Mouse (Mus musculus) left cerebral cortex, postnatal 25 days (tissue): ENCODE measurements around the gene Scamp2. TPM values are rescaled to one million over a fixed set of nuclear protein-coding genes. Genes with fewer than 3 reads are reported as not detected.

Experiments used
- DNase-seq, 2 experiments: peaks; one replicate each; pipeline ENCODE4 v3.0.0; 2022; ENCODE audit warnings: low spot score in 2 of 2, mixed read lengths in 1 of 2
- intact Hi-C: fragments of 180-260 bp; cut with DNase I; formaldehyde crosslinking; loops from one replicate; pipeline ENCODE4 v1.15.1; 2025
- total RNA-seq, 2 experiments: library from RNA; stranded (reverse); gene quantifications; 2 replicates each; pipeline ENCODE4 v1.2.3; 2021

The Scamp2 gene
- total RNA-seq, 2 experiments from 2014 or later, result 22.5 to 25.6 TPM

DNA sequence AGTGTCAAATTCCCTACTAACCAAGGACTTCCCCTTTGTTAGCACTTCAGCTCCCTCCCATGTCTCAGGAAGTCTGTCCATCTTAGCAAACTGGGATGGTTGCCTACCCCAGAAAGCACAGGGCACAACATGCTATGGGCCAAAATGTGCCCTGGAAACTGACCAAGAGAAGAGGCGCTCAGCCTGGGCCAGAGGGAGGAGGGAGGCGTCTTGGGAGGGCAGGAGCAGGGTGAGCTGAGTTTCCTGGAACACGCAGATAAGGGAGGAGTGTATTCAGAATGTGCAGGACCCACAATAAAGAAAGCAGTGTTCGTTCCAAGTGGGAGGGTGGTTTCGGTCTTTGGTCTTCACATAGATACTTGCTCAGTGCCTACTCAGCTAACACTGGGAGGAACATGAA, 13.5 kb upstream of the Scamp2 start:
- DNase-seq, result no peak
- intact Hi-C loops, result no loop called here

DNA sequence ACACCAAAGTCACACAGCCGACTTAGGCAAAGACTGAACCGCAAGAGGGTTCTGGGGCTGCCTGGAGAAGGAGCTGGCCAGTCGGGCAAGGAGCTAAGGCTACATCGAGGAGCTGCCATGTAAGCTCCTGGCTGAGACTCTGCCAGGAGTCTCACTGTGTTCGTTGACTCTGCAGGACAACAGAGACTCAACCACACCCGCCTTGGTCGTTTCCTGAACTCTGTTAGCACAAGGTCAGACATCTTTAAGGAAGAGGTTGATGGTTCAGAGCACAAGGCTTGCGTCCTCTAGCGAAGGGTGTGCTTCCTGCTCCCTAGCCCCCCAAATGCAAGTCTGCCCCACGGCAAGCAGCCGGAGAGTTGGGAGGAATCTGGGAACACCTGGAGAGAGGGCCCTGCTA, 12.9 kb upstream of the Scamp2 start:
- intact Hi-C loops, result no loop called here
- DNase-seq, result no peak

DNA sequence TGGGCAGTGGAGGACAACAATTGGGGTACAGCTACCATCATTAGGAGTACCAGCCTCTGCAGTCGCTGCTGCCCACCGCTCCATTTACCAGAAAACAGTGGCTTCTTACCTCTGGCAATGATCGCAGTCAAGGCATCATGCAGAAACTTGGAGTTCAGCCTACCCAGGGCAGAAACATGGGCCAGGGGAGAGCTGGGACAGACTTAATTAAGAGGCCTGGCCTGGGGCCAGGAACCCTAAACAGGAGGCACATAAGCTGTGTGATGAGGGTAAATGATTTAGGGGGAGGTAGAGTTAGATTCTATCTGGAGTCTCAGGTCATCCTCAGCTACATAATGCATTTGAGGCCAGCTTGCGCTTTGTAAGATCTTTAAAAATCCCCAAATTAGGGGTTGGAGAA, 11.6 kb upstream of the Scamp2 start:
- intact Hi-C loops, result no loop called here
- DNase-seq, result no peak

DNA sequence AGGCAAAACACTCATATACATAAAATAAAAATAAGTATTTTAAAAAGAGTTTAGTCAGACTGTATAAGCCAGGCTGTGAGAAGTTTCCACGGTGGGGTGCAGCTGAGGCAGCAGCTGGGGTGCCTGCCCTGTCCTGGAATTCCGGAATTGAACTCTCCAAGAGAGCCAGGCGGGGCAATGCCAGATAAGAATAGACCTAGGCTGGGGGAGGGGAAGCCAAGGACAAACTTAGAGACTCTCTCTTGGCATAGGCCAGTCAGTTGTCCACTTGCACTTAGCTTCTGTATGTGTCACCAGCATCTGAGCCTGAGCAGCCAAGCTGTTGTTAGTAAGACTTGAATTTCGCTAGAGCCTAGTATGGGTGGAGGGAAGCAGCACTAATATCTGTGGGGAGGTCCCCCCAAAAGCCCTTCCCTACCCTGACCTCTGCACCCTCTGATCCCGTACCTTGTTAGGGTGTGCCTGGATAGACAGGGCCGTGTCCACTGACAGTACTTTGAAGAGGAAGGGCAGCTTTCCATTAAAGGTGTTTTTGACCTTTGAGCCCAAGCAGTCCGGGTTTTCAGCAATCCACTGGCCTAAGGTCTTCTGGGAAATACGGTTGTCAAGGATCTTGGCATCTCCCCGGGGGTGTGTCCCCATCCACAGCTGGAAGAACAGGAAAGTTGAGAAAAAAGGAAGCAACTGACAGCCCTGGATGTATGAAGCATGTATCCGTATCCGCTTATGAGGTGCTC, 10.4 kb upstream of the Scamp2 start:
- DNase-seq, result no peak
- intact Hi-C loops, result no loop called here

DNA sequence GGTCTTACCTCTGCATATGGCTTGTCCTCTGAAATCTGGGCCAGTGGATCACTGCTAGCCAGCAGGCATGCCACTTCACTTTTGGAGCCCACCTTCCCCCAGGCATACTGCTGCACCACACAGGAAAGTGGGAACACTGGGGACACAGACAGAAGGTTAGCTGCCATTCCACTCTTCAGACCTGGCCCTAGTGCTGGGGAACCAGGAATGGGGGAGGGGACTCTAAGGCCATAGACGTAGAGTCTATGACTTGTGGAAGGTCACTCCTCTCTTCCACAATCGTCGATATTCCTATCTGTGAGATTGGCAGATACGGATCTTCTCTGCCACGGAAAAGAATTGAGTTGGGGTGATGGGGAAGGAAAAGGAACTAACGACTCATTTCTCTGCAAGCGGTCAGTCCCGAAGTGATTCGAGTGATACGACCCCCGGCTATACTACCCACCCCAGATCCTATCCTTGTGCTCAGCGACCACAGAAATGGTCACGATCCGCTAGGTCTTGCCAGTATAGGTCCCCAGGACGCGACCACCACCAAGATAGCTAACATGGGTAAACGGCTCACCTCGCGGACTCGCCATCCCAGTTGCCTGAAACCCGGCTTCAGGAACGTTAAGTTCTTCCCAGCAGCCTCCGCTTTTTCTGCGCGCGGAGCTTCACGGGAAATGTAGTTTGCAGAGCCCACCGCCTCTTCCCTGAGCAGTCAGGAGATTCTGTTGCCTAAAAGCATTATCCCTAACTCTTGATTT, 8.4 kb upstream of the Scamp2 start, which contains the start of gene Mpi:
Mpi (minus strand) TSS at position 625 of the 749 bp plus-strand sequence.
- intact Hi-C loops, result no loop called here
- DNase-seq, result peak; percentile 78 to 88

DNA sequence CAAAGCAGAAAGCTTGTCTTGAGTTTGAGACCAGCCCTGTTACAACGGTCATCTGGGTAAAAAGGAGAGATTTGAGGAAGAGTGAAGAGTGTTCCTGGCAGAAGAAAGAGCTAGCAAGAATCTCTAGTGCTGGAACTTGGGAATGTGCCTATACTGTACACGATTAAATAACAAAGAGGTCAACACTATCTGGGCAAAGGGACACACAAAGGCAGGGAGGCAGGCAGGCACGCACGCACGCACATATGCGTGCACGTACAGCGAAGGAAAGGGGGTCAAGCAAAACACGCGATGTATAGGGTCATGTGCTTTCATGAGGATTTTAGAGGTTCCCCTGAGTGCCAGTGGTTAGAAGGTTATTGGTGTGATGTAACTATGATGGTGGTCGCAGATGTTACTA, 7.6 kb upstream of the Scamp2 start:
- intact Hi-C loops, result no loop called here
- no peak for DNase-seq

DNA sequence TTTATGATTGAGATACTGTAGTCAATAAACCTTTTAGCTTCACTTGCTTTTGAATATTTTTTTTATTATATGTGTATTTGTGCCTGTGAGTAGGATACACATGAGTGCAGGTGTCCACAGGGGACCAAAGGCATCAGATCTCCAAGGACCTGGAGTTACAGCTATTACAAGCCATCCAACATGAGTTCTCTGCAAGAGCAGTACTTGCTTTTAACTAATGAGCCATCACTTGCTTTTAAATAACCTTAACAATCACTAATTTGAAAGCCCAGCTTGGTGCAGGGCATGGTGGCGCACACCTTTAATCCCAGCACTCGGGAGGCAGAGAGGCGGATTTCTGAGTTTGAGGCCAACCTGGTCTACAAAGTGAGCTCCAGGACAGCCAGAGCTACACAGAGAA, 6.0 kb upstream of the Scamp2 start:
- intact Hi-C loops, result no loop called here
- no peak for DNase-seq

DNA sequence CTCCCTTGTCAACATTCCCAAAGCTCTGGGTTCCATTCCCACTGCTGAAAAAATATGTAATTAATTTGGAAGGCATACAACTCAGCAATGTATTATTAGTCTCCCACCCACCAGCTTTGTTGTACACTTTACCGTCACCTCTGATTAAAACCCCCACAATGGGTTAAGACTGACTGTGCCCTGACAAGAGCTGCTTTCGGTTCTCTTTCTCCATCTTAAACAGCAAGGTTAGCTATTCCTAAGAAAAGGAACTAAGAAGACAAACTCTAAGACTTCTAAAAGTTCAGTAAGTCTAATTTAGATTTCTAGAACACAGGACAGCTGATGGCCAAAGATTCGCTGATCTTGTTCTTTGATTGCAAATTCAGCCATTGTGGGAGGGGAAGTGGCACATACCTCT, 3.5 kb upstream of the Scamp2 start:
- intact Hi-C loops, result no loop called here

DNA sequence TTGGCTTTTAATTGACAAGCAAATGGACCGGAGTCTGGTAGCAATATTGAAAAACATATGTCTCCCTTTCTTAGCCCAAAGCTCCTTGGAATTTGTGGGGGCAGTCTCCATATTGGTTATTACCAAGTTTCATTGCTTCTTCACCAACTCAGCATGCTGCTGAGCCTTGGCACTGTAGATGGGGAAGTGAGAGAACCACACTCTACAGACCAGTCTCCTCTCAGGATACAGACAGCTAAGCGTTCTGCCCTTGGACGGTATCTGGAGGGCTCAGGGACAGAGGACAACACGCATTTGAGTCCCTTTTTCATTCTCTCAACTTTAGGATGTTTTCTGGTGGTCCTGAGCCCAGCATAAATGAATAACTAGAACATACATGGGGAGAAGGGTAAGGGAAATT, 2.1 kb upstream of the Scamp2 start:
- no peak for DNase-seq
- intact Hi-C loops, result no loop called here

More for the DNA sequence above, 3.5 kb upstream of the Scamp2 start:
- DNase-seq, result no peak

DNA sequence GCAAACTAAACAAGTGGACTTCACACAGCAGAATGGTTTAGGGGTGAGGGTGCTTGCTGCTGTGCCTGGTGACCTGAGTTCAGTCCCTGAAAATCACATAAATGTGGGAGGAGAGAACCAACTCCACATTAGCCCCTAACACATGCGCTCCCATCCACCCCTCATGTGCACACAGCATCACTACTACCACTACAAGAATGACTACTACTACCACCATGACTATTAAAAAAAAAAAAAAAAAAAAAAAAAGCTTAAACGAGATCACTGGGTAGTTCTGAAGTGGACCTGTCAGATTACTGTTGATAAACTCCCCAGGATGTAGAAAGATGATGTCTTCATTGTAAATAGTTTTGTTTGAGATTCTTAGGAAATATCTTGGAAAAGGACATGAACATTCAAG, 1.2 kb upstream of the Scamp2 start:
- DNase-seq, result no peak
- intact Hi-C loops, result no loop called here

DNA sequence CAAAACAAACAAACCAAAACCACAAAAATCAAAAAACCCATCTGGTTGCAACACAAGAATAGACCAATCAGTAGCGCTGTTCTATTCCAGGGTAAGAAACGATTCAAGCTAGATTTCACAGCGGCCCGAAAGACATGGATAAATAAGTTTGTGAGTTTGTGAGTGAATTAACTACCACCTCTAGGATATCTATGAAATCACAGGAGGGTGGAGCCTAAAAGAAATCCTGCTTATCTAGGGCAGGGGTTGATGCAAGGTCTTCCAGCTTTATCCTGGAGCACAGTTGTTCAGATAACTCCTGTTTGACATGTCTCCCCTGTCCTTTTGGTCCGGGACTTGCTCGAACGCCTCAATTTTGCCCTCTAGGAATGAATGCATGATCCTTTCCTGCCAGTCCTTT, 480 bp upstream of the Scamp2 start:
- intact Hi-C loops, result no loop called here
- DNase-seq, result no peak

DNA sequence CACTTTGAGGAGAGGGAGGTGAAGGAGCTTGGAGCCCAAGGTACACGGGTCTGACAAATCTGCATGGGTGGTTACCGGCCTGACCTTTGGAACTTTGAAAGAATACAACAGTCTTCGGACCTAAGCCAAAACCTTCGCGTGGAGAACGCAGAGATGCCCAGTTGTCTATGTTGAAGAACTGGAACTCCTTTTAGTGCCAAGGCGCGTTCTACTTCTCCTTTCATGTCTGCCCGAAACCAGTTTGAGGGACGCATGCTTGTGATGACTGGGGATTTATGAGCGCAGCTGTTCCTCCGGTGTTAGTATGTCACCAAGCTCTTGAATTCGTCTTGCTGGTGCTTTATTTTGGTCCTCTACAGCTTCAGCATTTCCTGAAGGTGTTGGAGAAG, 962 bp downstream of the Scamp2 start:
- intact Hi-C loops, result no loop called here
- DNase-seq, result no peak

DNA sequence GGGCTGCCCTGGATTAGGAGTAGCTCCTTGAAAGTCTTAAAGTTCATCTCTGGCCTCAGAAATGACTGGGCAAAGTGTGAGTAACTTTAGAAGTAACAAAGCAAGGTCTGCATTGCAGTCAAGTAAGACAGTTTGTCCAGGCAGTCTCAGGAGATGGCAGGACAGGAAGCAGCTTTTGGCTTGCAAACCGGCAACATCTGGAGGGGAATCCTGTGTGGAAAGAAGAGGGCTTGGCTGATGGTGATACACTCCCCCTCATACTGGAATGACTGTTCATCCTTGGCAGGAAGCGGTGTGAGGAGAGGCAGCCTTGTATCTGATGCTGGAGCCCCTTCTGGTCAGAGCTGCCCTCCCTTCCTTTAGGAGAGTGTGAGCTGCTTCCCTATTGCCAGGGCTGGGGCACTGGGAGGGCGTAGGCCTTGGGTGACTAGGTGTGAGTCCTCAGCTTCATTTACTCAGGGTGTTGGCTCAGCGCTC, 2.2 kb downstream of the Scamp2 start:
- DNase-seq, result peak in 1 of 2 experiments; percentile 71
- intact Hi-C loops, result no loop called here

DNA sequence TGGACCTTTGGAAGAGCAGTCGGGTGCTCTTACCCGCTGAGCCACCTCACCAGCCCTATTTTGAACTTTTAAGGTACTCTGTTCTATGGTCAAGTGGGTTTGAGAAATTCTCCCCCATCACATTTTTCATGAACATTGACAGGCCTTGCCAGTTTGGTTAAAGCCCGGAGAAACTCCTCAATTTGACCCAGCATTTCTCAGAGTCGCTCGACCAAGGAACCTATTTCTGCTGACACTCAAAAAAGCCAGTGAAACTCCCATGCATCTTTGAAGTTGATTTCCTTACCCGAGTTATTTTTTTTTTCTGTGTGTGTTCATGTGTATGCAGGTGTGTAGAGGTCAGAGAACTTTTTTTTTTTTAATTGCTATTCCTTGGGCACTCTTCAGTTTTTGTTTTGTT, 3.9 kb downstream of the Scamp2 start:
- DNase-seq, result no peak
- intact Hi-C loops, result no loop called here

DNA sequence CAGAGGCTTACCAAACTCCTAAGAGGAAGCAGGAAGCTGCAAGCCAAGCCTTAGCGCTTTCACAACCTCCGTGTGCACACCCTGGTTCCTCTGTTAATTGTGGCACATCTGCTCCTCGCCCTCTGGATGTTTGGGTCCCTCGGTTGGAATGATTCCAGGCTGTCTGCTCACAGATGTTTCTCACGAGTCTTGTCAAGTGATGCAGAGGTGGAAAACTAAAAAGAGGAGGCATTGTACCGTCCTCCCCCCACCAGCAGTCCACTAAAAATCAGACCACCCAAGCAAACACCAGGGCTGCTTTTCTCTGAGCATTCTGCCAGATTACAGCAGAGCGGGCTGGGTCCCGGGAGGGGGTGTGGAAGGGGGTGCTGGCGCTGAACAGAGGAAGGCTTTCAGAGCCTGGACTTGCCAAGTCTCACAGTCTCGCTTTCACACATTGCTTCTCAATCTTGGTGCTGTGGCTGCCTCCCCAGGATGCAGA, 5.0 kb downstream of the Scamp2 start:
- peak; percentile 56 to 77 for DNase-seq
- intact Hi-C loops, result no loop called here

DNA sequence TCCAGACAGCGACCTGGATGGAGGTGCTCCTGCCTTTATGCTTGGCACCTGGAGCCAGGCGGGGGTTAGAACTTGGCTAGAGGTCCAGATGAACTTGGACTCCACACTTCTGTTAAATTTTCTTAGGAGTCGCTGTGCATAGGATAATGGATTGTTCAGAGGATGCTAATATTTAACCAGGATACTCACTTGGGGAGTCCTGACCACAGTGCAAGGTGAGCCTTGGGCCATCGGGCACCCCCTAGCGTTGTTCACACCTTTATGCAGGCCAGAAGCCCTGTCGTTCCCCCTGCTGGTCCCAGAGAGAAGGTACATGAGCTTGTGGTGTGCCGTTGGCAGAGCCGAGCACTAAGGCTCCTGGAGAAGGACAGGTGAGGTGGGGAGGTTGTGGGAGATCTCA, 6.1 kb downstream of the Scamp2 start:
- DNase-seq, result no peak
- intact Hi-C loops, result no loop called here

DNA sequence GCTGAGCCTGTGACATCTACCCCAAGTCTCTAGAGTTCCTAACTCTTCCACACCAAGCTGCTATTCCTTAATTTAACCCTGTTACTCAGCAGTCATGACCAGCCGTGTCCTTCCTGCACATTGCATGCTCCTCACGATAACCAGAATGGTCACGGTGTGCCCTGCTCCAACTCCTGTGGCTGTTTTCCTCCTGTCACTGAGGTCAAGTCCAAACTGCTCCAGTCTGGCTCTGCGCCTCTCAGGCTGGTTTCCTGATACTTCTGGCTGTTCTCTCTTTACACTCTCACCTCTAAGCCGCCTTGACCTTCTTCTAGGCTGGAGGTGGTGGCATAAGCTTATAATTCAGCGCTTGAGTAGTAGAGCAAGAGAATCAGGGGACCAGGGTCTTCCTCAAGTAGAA, 7.8 kb downstream of the Scamp2 start:
- intact Hi-C loops, result no loop called here
- no peak for DNase-seq

DNA sequence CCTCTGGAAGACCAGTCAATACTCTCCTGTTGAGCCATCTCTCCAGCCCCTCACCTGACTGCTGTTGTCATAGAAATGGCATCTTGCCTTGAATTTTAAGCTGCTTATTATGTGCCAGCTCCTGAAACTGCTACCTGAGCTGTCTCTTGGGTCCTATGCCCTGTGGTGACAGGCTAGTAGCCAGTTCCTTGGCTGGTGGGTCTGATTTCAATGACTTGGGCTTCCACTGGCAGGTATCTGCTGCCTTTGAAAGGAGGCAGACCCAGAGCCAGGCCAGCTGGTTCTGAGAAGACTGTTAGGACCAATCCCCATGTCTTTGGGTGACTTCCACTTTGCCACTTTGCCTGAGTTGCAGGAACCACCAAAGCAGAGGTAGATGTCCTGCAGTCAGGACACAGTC, 13.7 kb downstream of the Scamp2 start:
- no peak for DNase-seq
- intact Hi-C loops, result no loop called here

DNA sequence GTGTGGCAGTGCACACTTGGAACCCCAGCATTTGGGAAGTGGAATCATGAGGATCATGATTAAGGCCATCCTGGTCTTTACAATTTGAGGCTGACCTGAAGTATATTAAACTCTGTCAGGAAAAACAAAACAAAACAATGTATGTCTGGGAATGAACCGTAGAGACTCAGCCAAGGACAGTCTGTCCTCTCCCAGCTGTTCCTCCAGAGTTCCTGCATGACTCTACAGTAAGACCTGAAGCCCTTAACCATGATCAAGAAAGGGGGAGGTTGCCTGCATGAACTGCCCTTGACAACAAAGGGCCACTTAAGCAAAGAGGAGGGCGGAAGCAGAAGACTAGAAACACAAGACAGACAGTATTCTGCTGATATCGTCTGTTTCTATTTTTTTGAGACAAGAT, 14.8 kb downstream of the Scamp2 start:
- DNase-seq, result no peak
- intact Hi-C loops, result no loop called here

DNA sequence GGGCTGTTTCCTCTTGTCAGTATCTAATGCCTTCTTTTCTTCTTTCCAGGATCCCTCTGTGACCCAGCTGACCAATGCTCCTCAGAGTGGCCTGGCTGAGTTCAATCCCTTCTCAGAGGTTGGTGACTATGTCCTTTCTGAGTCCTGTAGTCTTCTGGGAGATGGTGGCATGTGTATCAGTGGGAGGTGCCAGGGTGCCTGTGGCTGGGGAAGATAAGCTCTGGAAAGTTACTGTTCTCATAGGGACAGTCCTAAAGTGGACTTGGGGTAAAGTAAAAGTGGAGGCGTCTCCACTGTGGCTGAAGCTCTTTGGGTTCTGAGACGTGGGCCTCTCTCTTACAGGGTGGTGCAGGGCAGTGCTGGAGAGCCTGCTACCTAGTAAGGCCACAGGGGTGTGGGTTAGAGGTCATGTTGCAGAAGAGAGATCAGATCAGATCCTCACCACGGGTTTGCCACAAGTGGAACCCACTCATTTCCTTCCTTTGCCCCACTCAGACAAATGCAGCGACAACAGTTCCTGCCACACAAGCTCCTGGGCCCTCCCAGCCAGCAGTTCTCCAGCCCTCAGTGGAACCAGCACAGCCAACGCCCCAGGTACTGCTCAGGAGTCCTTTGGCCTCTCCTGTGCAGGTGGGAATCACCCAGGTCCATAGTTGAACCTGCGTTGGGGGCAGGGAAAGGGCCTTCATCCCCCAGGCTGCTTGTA, 16.6 kb downstream of the Scamp2 start:
- intact Hi-C loops, result no loop called here
- DNase-seq, result no peak

DNA sequence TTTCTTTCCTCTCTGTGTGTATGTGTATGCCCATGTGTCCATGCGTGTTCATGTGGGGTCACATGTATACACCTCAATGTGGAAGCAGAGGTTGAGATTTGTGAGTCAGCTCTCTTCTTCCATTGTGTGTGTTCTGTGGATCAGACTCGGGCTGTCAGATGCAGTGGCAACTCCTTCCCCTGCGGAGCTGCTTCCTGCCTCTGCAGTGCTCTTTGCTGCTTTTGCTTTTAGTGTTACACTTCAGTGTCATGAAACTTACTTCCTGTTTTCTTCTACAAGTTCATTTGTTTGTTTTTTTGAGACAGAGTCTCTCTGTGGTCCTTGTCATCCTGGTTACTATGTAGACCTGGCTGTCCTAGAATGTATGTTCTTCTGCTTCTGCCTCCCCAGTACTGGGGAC, 24.2 kb downstream of the Scamp2 start:
- intact Hi-C loops, result no loop called here
- DNase-seq, result no peak
